Mouse (Mus musculus) liver, postnatal 0 days (tissue): ENCODE measurements around the gene Hfe. TPM values are rescaled to one million over a fixed set of nuclear protein-coding genes. Genes with fewer than 3 reads are reported as not detected.
"Not testable (repeated sequence)": the region's sequence is repeated elsewhere in the genome, so short reads cannot be mapped to it uniquely, and the experiment has no call there.

Experiments used
- ATAC-seq: fragments of 200-750 bp; cut with Nextera tagmentation; 2 replicates; pipeline ENCODE4 v1.8.0; 2017; ENCODE audit warnings: mild to moderate bottlenecking, moderate library complexity
- DNase-seq: peaks from one replicate; pipeline ENCODE4 v3.0.0-alpha.2; 2016
- H3K27ac ChIP-seq: fragments of 300-500 bp; sonication (generic); 2 replicates; pipeline ENCODE4 v1.5.1; 2014; ENCODE audit warnings: antibody characterized with exemption, moderate library complexity, mild to moderate bottlenecking, low read depth
- H3K27me3 ChIP-seq: fragments of 300-500 bp; sonication (generic); 2 replicates; pipeline ENCODE4 v1.6.1; 2014; ENCODE audit warnings: low read length, control low read depth, mixed read lengths; ENCODE audit not compliant: insufficient read depth
- H3K36me3 ChIP-seq: fragments of 300-500 bp; sonication (generic); replicated peaks from 2 replicates; pipeline ENCODE4 v1.6.1; 2014; ENCODE audit warnings: mild to moderate bottlenecking, control low read depth, low read length, moderate library complexity, mixed read lengths; ENCODE audit not compliant: insufficient read depth
- H3K4me1 ChIP-seq: fragments of 300-500 bp; sonication (generic); 2 replicates; pipeline ENCODE4 v1.6.1; 2014; ENCODE audit warnings: antibody characterized with exemption, mild to moderate bottlenecking, control low read depth; ENCODE audit not compliant: insufficient read depth
- H3K4me2 ChIP-seq: fragments of 300-500 bp; sonication (generic); 2 replicates; pipeline ENCODE4 v1.6.1; 2014; ENCODE audit warnings: low read depth, mild to moderate bottlenecking, low read length, moderate library complexity, mixed read lengths
- H3K4me3 ChIP-seq: fragments of 300-500 bp; sonication (generic); 2 replicates; pipeline ENCODE4 v1.5.1; 2014; ENCODE audit warnings: low read depth, low read length
- H3K9ac ChIP-seq: fragments of 300-500 bp; sonication (generic); replicated peaks from 2 replicates; pipeline ENCODE4 v1.6.1; 2014; ENCODE audit warnings: mild to moderate bottlenecking, moderate library complexity
- H3K9me3 ChIP-seq: fragments of 300-500 bp; sonication (generic); 2 replicates; pipeline ENCODE4 v1.6.1; 2016; ENCODE audit warnings: mild to moderate bottlenecking, control low read depth, low read length, mixed read lengths
- CTCF ChIP-seq: sonication (generic); IDR thresholded peaks from 2 replicates; pipeline ENCODE4 v1.5.1; 2016; ENCODE audit warnings: antibody characterized with exemption, low read depth
- EP300 ChIP-seq: IDR thresholded peaks from 2 replicates; pipeline ENCODE4 v1.6.1; 2016; ENCODE audit warnings: antibody characterized with exemption, low read depth, mild to moderate bottlenecking
- WGBS: fragments of 180-500 bp; shearing (Covaris S2); extraction: QIAGEN DNeasy Blood & Tissue Kit; methylation state at CpG from one replicate; pipeline ENCODE4 v1.1.7; 2014; ENCODE audit not compliant: insufficient replicate concordance; 5-methylcytosine and 5-hydroxymethylcytosine counted together
- polyA plus RNA-seq: library from polyadenylated mRNA; unstranded; fragments of >200 nt; fragmentation: Nextera tagmentation; extraction: Ambion mirVana; gene quantifications from 2 replicates; pipeline ENCODE4 v1.2.1, GENCODE M21; 2015

Gene Hfe
- polyA plus RNA-seq, 1 experiment from 2014 or later, result 24.0 TPM

DNA sequence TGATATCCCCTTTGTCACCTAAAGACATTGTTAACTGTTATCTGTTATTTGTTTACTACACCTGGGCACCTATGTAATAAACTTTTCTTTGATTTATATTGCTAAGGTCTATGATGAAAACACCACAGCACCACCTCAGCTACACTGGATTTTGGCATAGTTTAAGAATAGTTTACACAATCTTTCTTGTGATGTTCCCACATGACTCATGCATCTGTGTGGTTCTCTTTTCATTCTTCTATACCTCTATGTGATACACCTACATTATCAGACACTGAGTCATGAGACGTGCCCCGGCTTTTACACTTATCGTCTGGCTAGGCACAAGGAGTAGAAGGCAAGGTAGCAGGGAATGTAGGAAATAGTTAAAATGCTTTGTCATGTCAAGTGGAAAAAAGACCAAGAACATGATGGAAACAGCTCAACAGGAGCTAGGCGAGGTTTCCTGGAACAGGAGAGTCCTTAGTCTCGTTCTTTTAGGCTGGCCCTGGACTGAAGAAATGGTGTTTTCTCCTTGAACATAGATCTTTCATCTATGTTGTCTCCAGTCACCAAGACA lies 39.0 kb upstream of the Hfe start:
- H3K27me3 ChIP-seq, result no peaks in the 10 kb centered on the region
- ATAC-seq, result no peak
- no peak overlapping the region for H3K4me3 ChIP-seq
- no peak overlapping the region for H3K4me2 ChIP-seq
- no peak overlapping the region for H3K9ac ChIP-seq
- peaks cover 10% of the 10 kb centered on the region for H3K4me1 ChIP-seq
- DNase-seq, result no peak
- no peaks in the 10 kb centered on the region for H3K9me3 ChIP-seq
- WGBS, result 88% methylated on average over 5 of the region's 5 CpGs
- no peaks in the 10 kb centered on the region for H3K36me3 ChIP-seq
- no peak for TF ChIP-seq CTCF
- no peak for TF ChIP-seq EP300
- peak overlapping the region; percentile 99; the same call in 1 of the 2 replicates for H3K27ac ChIP-seq

DNA sequence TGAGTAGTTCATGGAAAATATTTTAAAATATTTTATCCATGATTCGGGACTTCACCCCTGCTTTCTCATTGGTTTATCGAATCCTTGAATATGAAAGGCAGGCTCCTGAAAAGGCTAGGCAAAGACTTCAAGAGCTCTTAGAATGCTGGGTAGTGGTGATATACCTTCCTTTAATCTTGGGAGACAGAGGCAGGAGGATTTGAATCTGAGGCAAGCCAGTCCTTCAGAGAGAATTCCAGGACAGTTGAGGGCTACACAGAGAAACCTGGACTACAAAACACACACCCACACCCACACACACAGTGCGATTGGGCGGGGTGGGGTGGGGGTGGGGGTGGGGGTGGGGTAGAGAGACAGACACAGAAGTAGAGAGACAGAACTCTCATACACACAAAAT lies 37.2 kb upstream of the Hfe start:
- H3K36me3 ChIP-seq, result no peaks in the 10 kb centered on the region
- H3K4me1 ChIP-seq, result peaks cover 10% of the 10 kb centered on the region
- ATAC-seq (no peak), DNase-seq (peak; percentile 55)
- H3K27ac ChIP-seq, result peak overlapping the region; percentile 99
- WGBS, result 10% methylated on average over 4 of the region's 4 CpGs
- no peaks in the 10 kb centered on the region for H3K9me3 ChIP-seq
- peak overlapping the region; percentile 53; the same call in 1 of the 2 replicates for H3K9ac ChIP-seq
- H3K27me3 ChIP-seq, result no peaks in the 10 kb centered on the region
- TF ChIP-seq EP300, result no peak
- no peak for TF ChIP-seq CTCF
- peak overlapping the region; percentile 65 for H3K4me2 ChIP-seq
- H3K4me3 ChIP-seq, result no peak overlapping the region; the same call in 1 of the 2 replicates

DNA sequence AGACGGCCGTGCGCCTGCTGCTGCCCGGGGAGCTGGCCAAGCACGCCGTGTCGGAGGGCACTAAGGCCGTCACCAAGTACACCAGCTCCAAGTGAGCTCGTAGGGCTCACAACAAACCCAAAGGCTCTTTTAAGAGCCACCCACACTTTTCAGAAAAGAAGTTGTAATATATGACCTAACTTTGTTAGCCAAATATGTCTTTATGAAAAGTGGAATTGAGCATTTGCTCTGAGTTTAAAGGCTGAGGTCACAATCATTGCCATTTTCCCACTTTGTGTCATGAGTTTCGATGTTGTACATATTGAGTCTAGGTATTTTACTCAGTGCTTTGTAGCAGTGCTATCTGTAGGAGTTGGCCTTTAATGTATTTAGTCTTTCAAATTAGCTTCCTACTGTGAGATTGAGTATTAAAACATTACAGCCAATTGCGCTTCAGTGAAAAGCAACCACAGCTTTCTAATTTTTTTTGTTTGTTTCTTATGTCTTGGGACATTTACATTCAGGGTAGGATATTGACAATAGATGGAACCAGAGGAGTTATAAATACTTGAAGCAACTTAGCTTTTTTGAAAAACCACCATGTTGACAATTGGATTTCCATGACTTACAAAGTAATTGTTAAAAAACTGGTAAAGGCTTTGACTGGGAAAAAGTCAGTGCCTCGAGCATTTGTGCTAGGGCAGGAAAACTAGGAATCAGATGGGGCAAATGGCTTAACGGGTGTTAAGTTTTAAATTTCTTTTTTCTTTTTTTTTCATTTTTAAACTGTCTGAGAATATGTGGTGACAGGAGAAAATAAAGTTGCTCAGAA lies 36.6 kb upstream of the Hfe start:
- ATAC-seq (peak; percentile 5), DNase-seq (no peak)
- Histone ChIP-seq H3K36me3 (no peaks in the 10 kb centered on the region), H3K9me3 (no peaks in the 10 kb centered on the region), H3K27ac (peak overlapping the region; percentile 99), H3K27me3 (no peaks in the 10 kb centered on the region), H3K9ac (peak overlapping the region; percentile 53), H3K4me2 (peak overlapping the region; percentile 65), H3K4me1 (peaks cover 10% of the 10 kb centered on the region), H3K4me3 (peak overlapping the region; percentile 51)
- 8% methylated on average over 10 of the region's 13 CpGs for WGBS
- no peak for TF ChIP-seq EP300
- TF ChIP-seq CTCF, result no peak

DNA sequence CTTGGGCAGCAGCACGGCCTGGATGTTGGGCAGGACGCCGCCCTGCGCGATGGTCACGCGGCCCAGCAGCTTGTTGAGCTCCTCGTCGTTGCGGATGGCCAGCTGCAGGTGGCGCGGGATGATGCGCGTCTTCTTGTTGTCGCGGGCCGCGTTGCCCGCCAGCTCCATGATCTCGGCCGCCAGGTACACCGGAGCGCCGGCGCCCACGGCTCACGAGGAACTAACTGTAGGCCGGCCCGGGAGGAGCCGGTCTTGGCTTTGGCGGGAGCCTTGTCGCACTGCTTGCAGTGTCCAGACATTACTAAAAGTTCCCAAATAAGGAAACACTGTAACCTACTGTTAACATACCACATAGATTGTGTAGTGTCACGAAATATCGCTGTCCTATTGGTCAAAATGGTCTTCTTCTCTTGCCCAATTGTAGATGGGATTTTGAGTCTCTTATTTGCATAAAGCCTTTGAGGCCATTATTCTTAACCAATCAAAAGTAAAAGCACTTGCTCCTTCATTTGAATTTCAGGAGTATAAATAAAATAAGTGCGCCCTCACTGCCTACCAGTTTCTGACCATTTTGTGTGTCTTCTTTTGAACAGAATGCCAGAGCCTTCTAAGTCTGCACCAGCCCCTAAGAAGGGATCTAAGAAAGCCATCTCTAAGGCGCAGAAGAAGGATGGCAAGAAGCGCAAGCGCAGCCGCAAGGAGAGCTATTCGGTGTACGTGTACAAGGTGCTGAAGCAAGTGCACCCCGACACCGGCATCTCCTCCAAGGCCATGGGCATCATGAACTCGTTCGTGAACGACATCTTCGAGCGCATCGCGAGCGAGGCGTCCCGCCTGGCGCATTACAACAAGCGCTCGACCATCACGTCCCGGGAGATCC lies 35.8 kb upstream of the Hfe start, which contains the start of gene Hist1h2bb:
TSS of gene Hist1h2bb (plus strand) at position 534 of the 880 bp plus-strand sequence.
- under 1% methylated on average over 37 of the region's 58 CpGs for WGBS

DNA sequence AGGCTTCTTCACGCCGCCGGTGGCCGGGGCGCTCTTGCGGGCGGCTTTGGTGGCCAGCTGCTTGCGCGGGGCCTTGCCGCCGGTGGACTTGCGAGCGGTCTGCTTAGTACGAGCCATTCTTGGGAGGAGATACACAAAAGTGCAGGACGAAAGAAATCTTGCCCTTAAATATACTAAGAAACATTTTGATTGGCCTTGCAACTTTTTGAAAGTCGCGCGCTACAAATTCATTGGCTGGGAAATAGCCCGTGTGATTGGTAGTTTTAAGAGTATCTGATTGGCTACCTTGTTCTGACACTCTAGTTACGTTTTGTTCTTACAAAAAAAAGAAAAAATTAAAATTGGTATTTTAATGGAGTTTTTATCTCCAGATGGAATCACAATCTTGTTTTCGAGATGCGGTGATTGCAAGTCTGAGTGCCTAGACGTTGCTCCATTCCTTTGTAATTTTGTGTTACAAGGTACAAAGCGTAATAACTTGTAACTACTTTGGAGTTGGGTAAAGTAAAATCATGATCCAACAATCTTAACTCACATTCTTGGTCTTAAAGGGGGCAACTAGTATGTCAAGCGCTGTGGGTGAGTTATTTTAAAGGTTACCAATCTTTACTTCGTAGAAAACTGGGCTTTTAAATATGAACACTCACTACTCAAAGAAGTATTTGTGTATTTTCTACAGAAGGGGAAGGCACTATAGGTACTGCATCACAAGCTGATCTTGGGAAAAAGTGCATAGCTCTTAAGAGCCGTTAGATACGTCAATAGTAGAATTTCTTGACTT lies 34.9 kb upstream of the Hfe start, which contains the start of gene Hist1h3c:
TSS of gene Hist1h3c (minus strand) at position 222 of the 781 bp plus-strand sequence.
- WGBS, result under 1% methylated on average over 28 of the region's 28 CpGs

More for the DNA sequence above, 35.8 kb upstream of the Hfe start, which contains the start of gene Hist1h2bb:
- Histone ChIP-seq H3K9ac (peak within 1 kb of the TSS; percentile 53), H3K4me2 (peak within 1 kb of the TSS; percentile 65), H3K4me3 (peak within 1 kb of the TSS; percentile 51), H3K27ac (peak within 1 kb of the TSS; percentile 99)
- TF ChIP-seq CTCF, result peak; percentile 33
- TF ChIP-seq EP300, result peak; percentile 85
- DNase-seq (peak; percentile 82), ATAC-seq (peak; percentile 82)
- not testable (repeated sequence) for H3K36me3 ChIP-seq, H3K9me3 ChIP-seq, H3K27me3 ChIP-seq, H3K4me1 ChIP-seq

More for the DNA sequence above, 34.9 kb upstream of the Hfe start, which contains the start of gene Hist1h3c:
- Histone ChIP-seq H3K9ac (peak within 1 kb of the TSS; percentile 53), H3K4me1 (peaks cover 10% of the 10 kb centered on the region), H3K27ac (peak within 1 kb of the TSS; percentile 99), H3K4me3 (peak within 1 kb of the TSS; percentile 51), H3K4me2 (peak within 1 kb of the TSS; percentile 65), H3K9me3 (no peaks in the 10 kb centered on the region), H3K27me3 (no peaks in the 10 kb centered on the region), H3K36me3 (no peaks in the 10 kb centered on the region)
- DNase-seq (peak; percentile 87), ATAC-seq (peak; percentile 49)
- TF ChIP-seq CTCF, result no peak
- no peak; the same call in none of the 2 replicates for TF ChIP-seq EP300
